Mouse (Mus musculus) stomach, postnatal 0 days (tissue): Measurements from ENCODE around the gene Cdc7. TPM values are rescaled to one million over a fixed set of nuclear protein-coding genes. Genes with fewer than 3 reads are reported as not detected.

Experiments used
- ATAC-seq: fragments of 200-750 bp; cut with Nextera tagmentation; 2 replicates; pipeline ENCODE4 v1.8.0; 2017; ENCODE audit not compliant: low FRiP score, low TSS enrichment
- DNase-seq: peaks from one replicate; pipeline ENCODE4 v3.0.0-alpha.2; 2016; ENCODE audit warnings: low spot score
- H3K27ac ChIP-seq: fragments of 300-500 bp; sonication (generic); replicated peaks from 2 replicates; pipeline ENCODE4 v1.5.1; 2014; ENCODE audit warnings: mild to moderate bottlenecking, control low read depth
- H3K27me3 ChIP-seq: fragments of 300-500 bp; sonication (generic); 2 replicates; pipeline ENCODE4 v1.6.1; 2014; ENCODE audit warnings: low read length; ENCODE audit not compliant: control insufficient read depth, insufficient read depth
- H3K36me3 ChIP-seq: fragments of 300-500 bp; sonication (generic); 2 replicates; pipeline ENCODE4 v1.6.1; 2014; ENCODE audit warnings: low read length, mixed read lengths; ENCODE audit not compliant: control insufficient read depth, insufficient read depth
- H3K4me1 ChIP-seq: fragments of 300-500 bp; sonication (generic); replicated peaks from 2 replicates; pipeline ENCODE4 v1.6.1; 2014; ENCODE audit warnings: antibody characterized with exemption; ENCODE audit not compliant: control insufficient read depth, insufficient read depth
- H3K4me2 ChIP-seq: fragments of 300-500 bp; sonication (generic); replicated peaks from 2 replicates; pipeline ENCODE4 v1.6.1; 2014; ENCODE audit warnings: low read depth, mild to moderate bottlenecking, control low read depth, moderate library complexity
- H3K4me3 ChIP-seq: fragments of 300-500 bp; sonication (generic); 2 replicates; pipeline ENCODE4 v1.5.1; 2014; ENCODE audit warnings: low read depth, low read length, control low read depth
- H3K9ac ChIP-seq: fragments of 300-500 bp; sonication (generic); 2 replicates; pipeline ENCODE4 v1.6.1; 2014; ENCODE audit warnings: mild to moderate bottlenecking, low read length, control low read depth, mixed read lengths
- H3K9me3 ChIP-seq: fragments of 300-500 bp; sonication (generic); 2 replicates; pipeline ENCODE4 v1.6.1; 2016; ENCODE audit warnings: low read length; ENCODE audit not compliant: control insufficient read depth
- CTCF ChIP-seq: IDR thresholded peaks from 2 replicates; pipeline ENCODE4 v1.5.1; 2016; ENCODE audit warnings: antibody characterized with exemption, low read depth, mild to moderate bottlenecking, moderate library complexity
- EP300 ChIP-seq: optimal IDR thresholded peaks from 2 replicates; pipeline ENCODE3; 2016; ENCODE audit warnings: antibody characterized with exemption
- WGBS: fragments of 180-500 bp; shearing (Covaris S2); extraction: QIAGEN DNeasy Blood & Tissue Kit; methylation state at CpG from one replicate; pipeline ENCODE4 v1.1.7; 2014; 5-methylcytosine and 5-hydroxymethylcytosine counted together
- polyA plus RNA-seq: library from polyadenylated mRNA; unstranded; fragments of >200 nt; fragmentation: Nextera tagmentation; extraction: Ambion mirVana; gene quantifications from 2 replicates; pipeline ENCODE4 v1.2.1, GENCODE M21; 2015

Gene Cdc7
- polyA plus RNA-seq, 1 experiment from 2014 or later = 8.0 TPM

- Histone ChIP-seq H3K27ac (0 out of 2 replicates have a peak overlapping the region, but pooled peaks have one; percentile 5), H3K9ac (no peak overlapping the region), H3K9me3 (no peaks in the 10 kb centered on the region), H3K36me3 (no peaks in the 10 kb centered on the region), H3K4me3 (no peak overlapping the region), H3K27me3 (no peaks in the 10 kb centered on the region), H3K4me2 (no peak overlapping the region), H3K4me1 (no peaks in the 10 kb centered on the region)
- ATAC-seq (peak; percentile 54; the same call in 1 of the 2 replicates), DNase-seq (no peak)
- TF ChIP-seq CTCF = no peak
- TF ChIP-seq EP300 = no peak
- 40% methylated on average over 2 of the region's 2 CpGs for WGBS
Measured at GRCm38 (mm10) chr5:106985594-106985993, 21.5 kb downstream of the Cdc7 start.

GRCm38 (mm10) chr5:106989181-106989580, 25.1 kb downstream of the Cdc7 start:
- Histone ChIP-seq H3K36me3 (no peaks in the 10 kb centered on the region), H3K9me3 (no peaks in the 10 kb centered on the region), H3K27ac (peak overlapping the region; percentile 66; the same call in 1 of the 2 replicates), H3K4me3 (no peak overlapping the region), H3K27me3 (no peaks in the 10 kb centered on the region), H3K9ac (no peak overlapping the region), H3K4me1 (peaks cover 4% of the 10 kb centered on the region; the same call in 1 of the 2 replicates), H3K4me2 (no peak overlapping the region)
- ATAC-seq = peak; percentile 62; the same call in 1 of the 2 replicates
- no peak for TF ChIP-seq CTCF
- TF ChIP-seq EP300 = no peak
- DNase-seq = no peak
- WGBS = 44% methylated on average over 8 of the region's 8 CpGs

GRCm38 (mm10) chr5:106989786-106990185, 25.7 kb downstream of the Cdc7 start:
- Histone ChIP-seq H3K36me3 (no peaks in the 10 kb centered on the region), H3K4me1 (peaks cover 4% of the 10 kb centered on the region; the same call in 1 of the 2 replicates), H3K9me3 (no peaks in the 10 kb centered on the region), H3K4me3 (no peak overlapping the region), H3K27ac (peak overlapping the region; percentile 78), H3K9ac (no peak overlapping the region), H3K27me3 (no peaks in the 10 kb centered on the region), H3K4me2 (peak overlapping the region; percentile 9; the same call in 1 of the 2 replicates)
- TF ChIP-seq CTCF = no peak
- no peak for TF ChIP-seq EP300
- ATAC-seq (no peak), DNase-seq (no peak)
- WGBS = 51% methylated on average over 12 of the region's 12 CpGs

- peak; percentile 88 for TF ChIP-seq CTCF
- TF ChIP-seq EP300 = no peak
- no peaks in the 10 kb centered on the region for H3K9me3 ChIP-seq
- peak; percentile 62 for DNase-seq
- peak overlapping the region; percentile 75 for H3K27ac ChIP-seq
- no peak overlapping the region; the same call in 1 of the 2 replicates for H3K9ac ChIP-seq
- H3K36me3 ChIP-seq = no peaks in the 10 kb centered on the region
- ATAC-seq = peak; percentile 48; the same call in 1 of the 2 replicates
- 26% methylated on average over 14 of the region's 14 CpGs for WGBS
- no peak overlapping the region for H3K4me2 ChIP-seq
- H3K27me3 ChIP-seq = no peaks in the 10 kb centered on the region
- no peak overlapping the region for H3K4me3 ChIP-seq
- H3K4me1 ChIP-seq = peaks cover 4% of the 10 kb centered on the region; the same call in 1 of the 2 replicates
Measured at GRCm38 (mm10) chr5:106990639-106991299, 26.6 kb downstream of the Cdc7 start.

- WGBS = 36% methylated on average over 8 of the region's 8 CpGs
- no peak overlapping the region; the same call in 1 of the 2 replicates for H3K9ac ChIP-seq
Measured at GRCm38 (mm10) chr5:106991300-106991929, 27.3 kb downstream of the Cdc7 start.

More at GRCm38 (mm10) chr5:106991300-106991929, 27.3 kb downstream of the Cdc7 start:
- TF ChIP-seq EP300 (no peak), CTCF (no peak)
- Histone ChIP-seq H3K9me3 (no peaks in the 10 kb centered on the region), H3K4me2 (no peak overlapping the region), H3K4me3 (no peak overlapping the region), H3K36me3 (no peaks in the 10 kb centered on the region), H3K4me1 (peaks cover 4% of the 10 kb centered on the region; the same call in 1 of the 2 replicates), H3K27me3 (no peaks in the 10 kb centered on the region), H3K27ac (peak overlapping the region; percentile 75)
- DNase-seq (no peak), ATAC-seq (peak; percentile 49; the same call in 1 of the 2 replicates)
